Mouse (Mus musculus): ENCODE results near the gene Alb. TPM values are rescaled to one million over a fixed set of nuclear protein-coding genes. Genes with fewer than 3 reads are reported as not detected.

Gene Alb
- polyA plus RNA-seq, 1 experiment from 2014 or later = 0.59 TPM

DNA sequence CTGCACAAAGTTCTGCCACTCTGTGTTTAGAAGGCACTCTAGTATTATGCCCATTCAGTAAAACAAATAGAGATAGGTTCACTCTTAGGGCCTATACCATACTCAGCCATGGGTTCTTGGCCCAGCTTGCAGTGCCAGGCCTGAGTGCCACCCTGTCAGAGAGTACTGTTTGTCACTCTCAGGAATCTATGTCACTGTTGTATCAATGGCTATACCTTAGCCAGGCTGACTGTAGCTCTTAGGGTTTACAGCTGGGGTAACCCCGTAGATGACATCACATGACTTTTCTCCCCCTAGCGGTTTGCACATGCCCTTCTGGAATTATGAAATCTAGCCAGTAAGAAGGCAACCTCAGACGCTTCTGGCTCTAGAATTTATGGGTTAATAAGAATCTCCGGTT, 33.6 kb downstream of the Alb start:
- Histone ChIP-seq H3K36me3 (no peaks in the 10 kb centered on the region), H3K4me3 (replicated peaks) (no peak overlapping the region), H3K9me3 (no peaks in the 10 kb centered on the region), H3K4me2 (no peak overlapping the region), H3K27ac (no peak overlapping the region), H3K27me3 (no peaks in the 10 kb centered on the region), H3K4me1 (replicated peaks) (no peaks in the 10 kb centered on the region), H3K9ac (replicated peaks) (no peak overlapping the region)
- WGBS = 83% methylated on average over 4 of the region's 4 CpGs
- ATAC-seq (ENCODE audit: insufficient number of reproducible peaks, insufficient read depth, low FRiP score, low TSS enrichment, low read depth) = no peak

DNA sequence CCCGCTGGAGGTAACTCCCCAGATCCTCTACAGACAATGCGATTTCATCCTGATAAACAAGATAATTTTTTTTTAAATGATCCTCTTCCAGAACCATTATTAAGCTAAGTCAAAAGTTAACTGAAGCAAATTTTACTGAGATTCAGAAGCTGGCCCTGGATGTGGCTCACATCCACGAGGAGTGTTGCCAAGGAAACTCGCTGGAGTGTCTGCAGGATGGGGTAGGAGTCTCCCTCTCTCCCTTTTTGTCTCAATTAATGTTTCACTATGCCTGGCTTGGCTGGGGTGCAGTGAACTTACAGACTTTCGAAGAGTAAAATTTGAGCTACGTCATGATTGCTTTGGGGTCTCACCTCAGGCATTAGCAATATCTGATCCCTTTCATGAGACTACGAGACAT, 38.8 kb downstream of the Alb start:
- no peak for ATAC-seq (ENCODE audit: insufficient number of reproducible peaks, insufficient read depth, low FRiP score, low TSS enrichment, low read depth)

DNA sequence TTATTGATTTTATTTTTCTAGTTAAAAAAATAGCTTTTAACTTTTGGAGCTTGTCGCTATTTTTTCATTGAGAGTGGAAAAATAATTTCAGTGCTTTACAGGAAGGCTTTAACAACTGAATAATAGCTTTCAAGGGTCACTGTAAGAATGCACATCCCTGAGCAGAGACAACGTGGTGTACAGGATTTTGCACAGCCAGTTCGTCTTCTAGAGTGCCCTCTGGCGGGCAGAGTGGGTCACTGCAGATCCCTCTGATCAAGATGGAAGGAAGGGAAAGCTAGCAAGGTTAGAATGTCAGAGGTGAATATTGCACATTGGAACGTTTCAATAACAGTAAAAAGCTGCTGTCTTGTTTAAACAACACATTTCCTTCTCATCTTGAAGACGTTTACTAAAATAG, 40.0 kb downstream of the Alb start:
- 5% methylated on average over 6 of the region's 6 CpGs for WGBS
- no peaks in the 10 kb centered on the region for H3K4me1 ChIP-seq (replicated peaks)
- ATAC-seq (ENCODE audit: insufficient number of reproducible peaks, insufficient read depth, low FRiP score, low TSS enrichment, low read depth) = no peak
- H3K27me3 ChIP-seq = no peaks in the 10 kb centered on the region
- H3K27ac ChIP-seq = no peak overlapping the region
- H3K9ac ChIP-seq (replicated peaks) = no peak overlapping the region
- H3K9me3 ChIP-seq = no peaks in the 10 kb centered on the region
- H3K36me3 ChIP-seq = no peaks in the 10 kb centered on the region
- H3K4me2 ChIP-seq = no peak overlapping the region
- H3K4me3 ChIP-seq (replicated peaks) = no peak overlapping the region

More for the DNA sequence above, 38.8 kb downstream of the Alb start:
- Histone ChIP-seq H3K4me3 (replicated peaks) (no peak overlapping the region), H3K9ac (replicated peaks) (no peak overlapping the region), H3K36me3 (no peaks in the 10 kb centered on the region), H3K9me3 (no peaks in the 10 kb centered on the region), H3K4me2 (no peak overlapping the region), H3K4me1 (replicated peaks) (no peaks in the 10 kb centered on the region), H3K27ac (no peak overlapping the region), H3K27me3 (no peaks in the 10 kb centered on the region)
- WGBS = 77% methylated on average over 7 of the region's 7 CpGs

DNA sequence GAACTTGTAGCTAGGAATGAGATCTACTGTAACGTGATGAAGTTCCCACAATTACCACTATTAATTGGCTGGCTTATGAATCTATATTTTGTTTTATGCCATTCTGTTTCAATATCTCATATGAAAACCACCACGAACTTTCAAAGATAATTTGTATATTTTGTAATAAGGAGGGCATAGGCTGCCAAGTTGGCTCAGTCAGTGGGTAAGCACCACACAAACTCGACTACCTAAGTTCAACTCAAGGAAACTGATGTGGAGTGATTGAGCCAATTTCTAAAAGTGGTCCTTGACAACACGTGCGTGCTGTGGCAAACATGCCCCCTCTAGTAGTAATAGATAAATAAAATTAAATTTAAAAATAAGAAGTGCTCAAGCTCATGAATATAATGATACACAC, 41.1 kb downstream of the Alb start:
- no peak overlapping the region for H3K9ac ChIP-seq (replicated peaks)
- no peak for ATAC-seq (ENCODE audit: insufficient number of reproducible peaks, insufficient read depth, low FRiP score, low TSS enrichment, low read depth)
- H3K4me3 ChIP-seq (replicated peaks) = no peak overlapping the region
- no peak overlapping the region for H3K27ac ChIP-seq
- no peaks in the 10 kb centered on the region for H3K27me3 ChIP-seq
- no peaks in the 10 kb centered on the region for H3K9me3 ChIP-seq
- no peaks in the 10 kb centered on the region for H3K36me3 ChIP-seq
- no peaks in the 10 kb centered on the region for H3K4me1 ChIP-seq (replicated peaks)
- H3K4me2 ChIP-seq = no peak overlapping the region
- 87% methylated on average over 5 of the region's 5 CpGs for WGBS

DNA sequence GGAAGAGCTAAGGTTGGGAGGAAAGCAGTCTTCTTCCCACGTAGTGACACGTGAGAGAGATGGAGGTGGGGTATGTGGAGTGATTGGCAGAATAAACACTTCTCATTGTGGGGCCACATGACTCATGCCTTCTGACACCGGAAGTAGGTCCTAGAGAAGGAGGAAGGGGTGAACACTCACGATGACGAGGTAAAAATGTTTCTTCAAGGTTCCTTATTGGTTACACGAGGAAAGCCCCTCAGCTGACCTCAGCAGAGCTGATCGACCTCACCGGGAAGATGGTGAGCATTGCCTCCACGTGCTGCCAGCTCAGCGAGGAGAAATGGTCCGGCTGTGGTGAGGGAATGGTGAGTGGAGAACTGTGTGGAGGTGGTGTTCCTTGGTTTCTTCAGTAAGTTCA, 44.0 kb downstream of the Alb start:
- Histone ChIP-seq H3K4me3 (replicated peaks) (no peak overlapping the region), H3K4me2 (no peak overlapping the region), H3K36me3 (no peaks in the 10 kb centered on the region), H3K27me3 (no peaks in the 10 kb centered on the region), H3K9me3 (no peaks in the 10 kb centered on the region), H3K9ac (replicated peaks) (no peak overlapping the region), H3K27ac (no peak overlapping the region), H3K4me1 (replicated peaks) (no peaks in the 10 kb centered on the region)
- 84% methylated on average over 11 of the region's 11 CpGs for WGBS
- ATAC-seq (ENCODE audit: insufficient number of reproducible peaks, insufficient read depth, low FRiP score, low TSS enrichment, low read depth) = no peak

DNA sequence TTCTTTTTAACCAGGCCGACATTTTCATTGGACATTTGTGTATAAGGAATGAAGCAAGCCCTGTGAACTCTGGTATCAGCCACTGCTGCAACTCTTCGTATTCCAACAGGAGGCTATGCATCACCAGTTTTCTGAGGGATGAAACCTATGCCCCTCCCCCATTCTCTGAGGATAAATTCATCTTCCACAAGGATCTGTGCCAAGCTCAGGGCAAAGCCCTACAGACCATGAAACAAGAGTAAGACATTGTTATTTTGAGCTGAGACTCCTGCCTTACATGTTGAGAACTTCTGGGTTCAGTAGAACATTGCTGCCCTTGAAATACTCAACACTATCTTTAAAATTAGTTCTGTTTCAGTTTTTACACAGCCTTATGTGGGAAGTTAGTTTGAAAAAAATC, 45.8 kb downstream of the Alb start:
- ATAC-seq (ENCODE audit: insufficient number of reproducible peaks, insufficient read depth, low FRiP score, low TSS enrichment, low read depth) = no peak
- H3K4me2 ChIP-seq = no peak overlapping the region
- no peaks in the 10 kb centered on the region for H3K4me1 ChIP-seq (replicated peaks)
- H3K9me3 ChIP-seq = no peaks in the 10 kb centered on the region
- H3K9ac ChIP-seq (replicated peaks) = no peak overlapping the region
- H3K27ac ChIP-seq = no peak overlapping the region
- 85% methylated on average over 2 of the region's 2 CpGs for WGBS
- H3K4me3 ChIP-seq (replicated peaks) = no peak overlapping the region
- H3K27me3 ChIP-seq = no peaks in the 10 kb centered on the region
- H3K36me3 ChIP-seq = no peaks in the 10 kb centered on the region

DNA sequence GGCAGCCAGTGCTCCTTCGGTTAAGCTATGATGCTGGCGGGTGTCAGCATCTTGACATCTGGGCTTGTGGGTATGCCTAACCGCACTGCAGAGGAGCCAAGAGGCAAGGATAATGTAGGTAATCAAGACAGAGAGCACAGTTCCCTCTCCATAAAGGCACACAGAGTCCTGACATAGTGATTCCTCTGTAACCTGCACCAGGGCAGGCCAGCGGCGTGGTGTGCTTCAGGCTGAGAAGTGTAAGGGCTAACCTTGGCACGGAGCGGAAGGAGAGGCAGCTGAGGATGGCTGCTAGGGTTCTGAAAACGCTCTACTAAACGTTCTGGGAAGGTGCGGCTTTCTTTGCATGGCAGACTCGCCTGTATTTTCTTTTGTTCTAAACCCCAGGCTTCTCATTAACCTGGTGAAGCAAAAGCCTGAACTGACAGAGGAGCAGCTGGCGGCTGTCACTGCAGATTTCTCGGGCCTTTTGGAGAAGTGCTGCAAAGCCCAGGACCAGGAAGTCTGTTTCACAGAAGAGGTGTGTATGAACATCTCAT, 46.8 kb downstream of the Alb start:
- Histone ChIP-seq H3K36me3 (no peaks in the 10 kb centered on the region), H3K27me3 (no peaks in the 10 kb centered on the region), H3K4me1 (replicated peaks) (no peaks in the 10 kb centered on the region), H3K4me2 (no peak overlapping the region), H3K4me3 (replicated peaks) (no peak overlapping the region), H3K27ac (no peak overlapping the region), H3K9me3 (no peaks in the 10 kb centered on the region), H3K9ac (replicated peaks) (no peak overlapping the region)
- 67% methylated on average over 13 of the region's 13 CpGs for WGBS
- ATAC-seq (ENCODE audit: insufficient number of reproducible peaks, insufficient read depth, low FRiP score, low TSS enrichment, low read depth) = no peak

DNA sequence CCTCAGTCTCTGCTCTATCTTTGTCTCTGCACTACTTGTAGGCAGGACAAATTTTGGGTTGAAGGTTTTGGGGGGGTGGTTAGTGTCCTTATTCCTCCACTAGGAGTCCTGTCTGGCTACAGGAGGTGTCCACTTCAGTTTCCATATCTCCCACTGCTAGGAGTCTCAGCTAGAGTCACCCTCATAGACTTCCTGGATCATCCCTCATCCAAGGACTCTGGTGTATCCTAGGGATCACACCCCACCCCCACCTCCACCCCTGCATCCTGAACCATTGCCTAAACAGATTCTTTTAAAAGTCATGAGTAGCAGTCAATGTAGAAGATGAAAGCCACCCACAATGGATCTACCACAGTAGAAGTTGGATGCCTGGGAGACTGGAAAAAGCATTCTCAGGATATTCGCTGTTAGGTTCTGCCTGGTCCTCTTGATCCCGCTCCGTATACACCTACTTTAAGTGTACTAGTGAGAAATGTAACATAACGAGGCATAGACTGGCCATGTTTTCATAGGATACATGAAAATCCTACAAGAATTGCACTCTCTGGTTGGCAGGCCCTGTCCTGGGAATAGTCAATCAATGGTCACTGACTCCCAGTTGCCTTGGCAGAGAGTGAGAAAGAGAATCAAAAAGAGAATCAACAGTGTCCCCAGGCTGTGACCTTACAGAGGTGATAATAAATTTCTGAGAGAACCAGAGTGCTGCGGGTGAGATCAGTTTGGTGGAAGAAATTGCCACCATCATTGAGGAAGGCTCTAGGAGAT, 49.3 kb downstream of the Alb start:
- no peaks in the 10 kb centered on the region for H3K4me1 ChIP-seq (replicated peaks)
- H3K27ac ChIP-seq = no peak overlapping the region
- ATAC-seq (ENCODE audit: insufficient number of reproducible peaks, insufficient read depth, low FRiP score, low TSS enrichment, low read depth) = no peak
- H3K9ac ChIP-seq (replicated peaks) = no peak overlapping the region
- 90% methylated on average over 5 of the region's 5 CpGs for WGBS
- H3K4me2 ChIP-seq = no peak overlapping the region
- H3K4me3 ChIP-seq (replicated peaks) = no peak overlapping the region
- no peaks in the 10 kb centered on the region for H3K27me3 ChIP-seq
- H3K36me3 ChIP-seq = no peaks in the 10 kb centered on the region
- no peaks in the 10 kb centered on the region for H3K9me3 ChIP-seq

DNA sequence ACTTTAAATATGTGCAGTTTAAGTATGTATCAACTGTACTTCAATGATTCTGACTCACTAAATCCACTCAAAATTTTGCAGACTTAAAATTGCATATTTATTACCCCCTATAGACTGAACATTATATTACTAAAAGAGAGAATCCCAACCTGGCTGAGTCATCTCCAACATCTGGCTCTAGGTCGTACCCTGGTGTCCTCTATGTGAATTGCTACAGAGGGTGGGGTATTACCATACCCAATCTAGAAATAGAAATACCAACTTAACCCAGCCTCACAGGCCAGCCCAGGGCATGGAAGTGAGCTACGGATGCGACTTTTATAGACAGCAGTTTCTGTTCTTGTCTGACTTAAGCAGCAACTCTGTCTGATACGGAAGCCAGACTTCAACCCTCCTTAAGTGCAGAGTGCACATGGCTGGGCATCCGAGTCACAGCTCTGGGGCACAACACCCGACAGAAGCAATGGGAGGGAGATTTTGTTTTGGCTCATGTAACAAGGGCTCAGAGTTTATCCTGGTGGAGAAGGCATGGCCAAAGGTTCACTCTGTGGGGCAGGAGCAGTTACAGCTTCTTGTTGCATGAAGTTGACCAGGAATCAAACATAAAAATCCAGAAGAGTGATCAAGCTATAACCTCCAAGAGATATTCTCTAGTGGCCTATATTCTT, 51.7 kb downstream of the Alb start:
- no peaks in the 10 kb centered on the region for H3K27me3 ChIP-seq
- WGBS = 81% methylated on average over 6 of the region's 6 CpGs
- no peaks in the 10 kb centered on the region for H3K36me3 ChIP-seq
- no peak for ATAC-seq (ENCODE audit: insufficient number of reproducible peaks, insufficient read depth, low FRiP score, low TSS enrichment, low read depth)
- H3K4me1 ChIP-seq (replicated peaks) = no peaks in the 10 kb centered on the region
- H3K9ac ChIP-seq (replicated peaks) = no peak overlapping the region
- no peak overlapping the region for H3K4me2 ChIP-seq
- no peaks in the 10 kb centered on the region for H3K9me3 ChIP-seq
- H3K4me3 ChIP-seq (replicated peaks) = no peak overlapping the region
- no peak overlapping the region for H3K27ac ChIP-seq

DNA sequence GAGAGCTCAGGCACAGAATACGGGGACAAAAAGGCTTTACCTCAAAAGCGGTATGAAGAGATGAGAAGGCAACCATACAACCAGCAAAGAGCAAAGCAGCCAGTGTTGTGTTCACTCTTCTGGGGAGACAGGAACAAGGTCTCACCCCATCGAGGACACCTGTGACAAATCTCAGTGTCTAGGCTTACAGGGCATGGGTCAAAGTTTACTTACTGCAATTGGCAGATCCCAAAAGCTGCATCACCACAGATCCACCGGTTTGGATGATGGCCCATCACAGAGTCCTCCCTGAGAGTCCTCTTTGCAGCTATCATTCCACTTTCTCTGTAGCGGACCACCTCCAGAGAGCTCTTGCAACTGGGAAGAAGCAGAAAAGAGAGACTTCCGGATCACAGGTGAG, 54.9 kb downstream of the Alb start:
- Histone ChIP-seq H3K4me1 (replicated peaks) (no peaks in the 10 kb centered on the region), H3K4me2 (no peak overlapping the region), H3K9me3 (no peaks in the 10 kb centered on the region), H3K4me3 (replicated peaks) (no peak overlapping the region), H3K27ac (no peak overlapping the region), H3K9ac (replicated peaks) (no peak overlapping the region), H3K27me3 (no peaks in the 10 kb centered on the region), H3K36me3 (no peaks in the 10 kb centered on the region)
- ATAC-seq (ENCODE audit: insufficient number of reproducible peaks, insufficient read depth, low FRiP score, low TSS enrichment, low read depth) = no peak
- 88% methylated on average over 6 of the region's 6 CpGs for WGBS

DNA sequence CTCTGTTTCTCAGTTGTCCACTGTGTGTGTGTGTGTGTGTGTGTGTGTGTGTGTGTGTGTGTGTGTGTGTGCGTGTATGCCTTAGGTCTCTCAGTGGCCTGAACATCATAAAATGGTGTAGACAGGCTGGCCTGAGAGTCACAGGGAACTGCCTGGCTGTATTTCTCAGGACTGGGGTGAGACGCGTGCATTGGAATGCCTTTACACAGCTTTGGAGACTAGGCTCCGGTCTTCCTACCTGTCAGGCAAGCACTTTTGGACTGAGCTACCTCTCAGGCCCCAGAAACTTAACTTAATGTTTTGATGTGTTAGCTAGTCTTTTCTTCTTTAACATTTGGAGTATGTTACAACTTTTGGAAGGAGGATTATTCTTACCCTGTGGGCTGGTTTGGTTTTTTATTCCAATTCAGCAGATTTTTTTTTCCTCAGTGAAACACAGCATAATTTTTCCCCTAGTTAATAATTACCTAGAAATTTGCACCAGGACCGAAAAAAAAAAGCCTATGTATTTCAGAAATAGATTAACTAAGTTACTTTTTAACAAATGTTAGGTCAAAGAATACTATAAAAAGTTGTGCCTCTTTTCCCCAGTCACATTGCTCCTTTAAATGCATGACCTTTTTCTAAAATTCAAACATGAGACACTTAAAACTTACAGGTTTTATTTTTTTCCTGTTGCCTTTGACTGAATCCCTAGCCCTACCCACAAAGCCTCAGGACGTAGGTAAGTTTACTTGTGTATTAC, 57.8 kb downstream of the Alb start, which contains the start of gene Afm:
TSS of gene Afm (plus strand) at position 577 of the 745 bp plus-strand sequence.
- H3K27me3 ChIP-seq = no peaks in the 10 kb centered on the region
- no peak within 1 kb of the TSS for H3K27ac ChIP-seq
- WGBS = 82% methylated on average over 6 of the region's 6 CpGs
- no peak within 1 kb of the TSS for H3K9ac ChIP-seq (replicated peaks)
- H3K9me3 ChIP-seq = no peaks in the 10 kb centered on the region
- H3K4me3 ChIP-seq (replicated peaks) = no peak within 1 kb of the TSS
- no peak for ATAC-seq (ENCODE audit: insufficient number of reproducible peaks, insufficient read depth, low FRiP score, low TSS enrichment, low read depth)
- H3K4me1 ChIP-seq (replicated peaks) = no peaks in the 10 kb centered on the region
- no peak within 1 kb of the TSS for H3K4me2 ChIP-seq
- H3K36me3 ChIP-seq = no peaks in the 10 kb centered on the region

Measured in limb, embryonic 12.5 days (tissue).